Mouse (Mus musculus) CH12.LX (cell line): ENCODE results near the gene Syt6. TPM values are rescaled to one million over a fixed set of nuclear protein-coding genes. Genes with fewer than 3 reads are reported as not detected.
A peak's percentile ranks its signal among the peaks of the same experiment; 100 is the strongest.

Experiments
- DNase-seq: peaks from one replicate; pipeline ENCODE4 v3.0.0-alpha.2; 2013; ENCODE audit errors: extremely low read depth
- H3K27ac ChIP-seq: 2 replicates; pipeline ENCODE4 v1.5.1; 2012; ENCODE audit warnings: low read depth, mild to moderate bottlenecking, control low read depth, moderate library complexity; ENCODE audit not compliant: insufficient read depth
- H3K27me3 ChIP-seq: replicated peaks from 2 replicates; pipeline ENCODE3; 2012; ENCODE audit warnings: inconsistent platforms
- H3K36me3 ChIP-seq, 2 experiments: replicated peaks in 1 of 2; 2 replicates each; pipeline versions ENCODE3 to v1.6.1; 2012; ENCODE audit warnings: inconsistent platforms in 1 of 2, low read length in 1 of 2, mild to moderate bottlenecking in 1 of 2, mixed read lengths in 1 of 2, moderate library complexity in 1 of 2; ENCODE audit not compliant: control insufficient read depth in 1 of 2, insufficient read depth in 1 of 2
- H3K4me1 ChIP-seq, 2 experiments: 2 replicates each; pipeline ENCODE4 v1.6.1; 2012; ENCODE audit warnings: inconsistent platforms in 1 of 2, moderate library complexity in 1 of 2; ENCODE audit not compliant: insufficient read depth in 2 of 2, control insufficient read depth in 1 of 2
- H3K4me2 ChIP-seq: 2 replicates; pipeline ENCODE4 v1.6.1; 2012; ENCODE audit warnings: low read depth, mild to moderate bottlenecking, control low read depth; ENCODE audit not compliant: poor library complexity, insufficient read depth, severe bottlenecking
- H3K4me3 ChIP-seq, 3 experiments: fragments of 150-350 bp in 1 of 3; sonication (generic) in 1 of 3; replicated peaks in 1 of 3; 2 replicates each; pipeline versions ENCODE3 to v1.5.1; 2011 to 2012; ENCODE audit warnings: low read depth in 2 of 3, low read length in 2 of 3, mild to moderate bottlenecking in 2 of 3, moderate library complexity in 2 of 3, control low read depth in 1 of 3, improper control_type of control experiment in 1 of 3, inconsistent platforms in 1 of 3, mixed read lengths in 1 of 3; ENCODE audit not compliant: poor library complexity in 1 of 3
- H3K79me2 ChIP-seq: replicated peaks from 2 replicates; pipeline ENCODE4 v1.6.1; 2012; ENCODE audit warnings: mild to moderate bottlenecking, moderate library complexity; ENCODE audit not compliant: control insufficient read depth, poor library complexity, insufficient read depth, severe bottlenecking; ENCODE audit errors: extremely low read depth
- H3K9ac ChIP-seq: 2 replicates; pipeline ENCODE4 v1.6.1; 2012; ENCODE audit warnings: low read depth, mild to moderate bottlenecking, control low read depth, moderate library complexity; ENCODE audit not compliant: insufficient read depth
- H3K9me3 ChIP-seq: replicated peaks from 2 replicates; pipeline ENCODE3; 2012; ENCODE audit warnings: low read length, inconsistent platforms, mixed read lengths
- BHLHE40 ChIP-seq: IDR thresholded peaks from 2 replicates; pipeline ENCODE4 v1.6.1; 2011; ENCODE audit warnings: mild to moderate bottlenecking, low read depth, low read length, improper control_type of control experiment
- CHD2 ChIP-seq: IDR thresholded peaks from 2 replicates; pipeline ENCODE4 v1.6.1; 2011; ENCODE audit warnings: low read length, improper control_type of control experiment
- E2F4 ChIP-seq: IDR thresholded peaks from 2 replicates; pipeline ENCODE4 v1.6.1; 2011; ENCODE audit warnings: low read depth, low read length, improper control_type of control experiment; ENCODE audit not compliant: insufficient replicate concordance
- ELF1 ChIP-seq: IDR thresholded peaks from 2 replicates; pipeline ENCODE4 v1.6.1; 2014; ENCODE audit warnings: low read depth, mild to moderate bottlenecking, inconsistent platforms, low read length, improper control_type of control experiment
- EP300 ChIP-seq: IDR thresholded peaks from 2 replicates; pipeline ENCODE4 v1.6.1; 2011; ENCODE audit warnings: low read length, improper control_type of control experiment
- GABPA ChIP-seq: IDR thresholded peaks from 2 replicates; pipeline ENCODE4 v1.6.1; 2012; ENCODE audit warnings: low read depth, low read length, improper control_type of control experiment, inconsistent platforms; ENCODE audit not compliant: insufficient replicate concordance
- JUN ChIP-seq: IDR thresholded peaks from 2 replicates; pipeline ENCODE4 v1.6.1; 2011; ENCODE audit warnings: low read depth, mild to moderate bottlenecking, low read length, improper control_type of control experiment, moderate library complexity; ENCODE audit not compliant: insufficient read depth
- MAX ChIP-seq: IDR thresholded peaks from 2 replicates; pipeline ENCODE4 v1.6.1; 2011; ENCODE audit warnings: low read length, improper control_type of control experiment
- MAZ ChIP-seq: IDR thresholded peaks from 2 replicates; pipeline ENCODE4 v1.6.1; 2012; ENCODE audit warnings: low read depth, mild to moderate bottlenecking, inconsistent platforms, low read length, improper control_type of control experiment, moderate library complexity
- MXI1 ChIP-seq: IDR thresholded peaks from 2 replicates; pipeline ENCODE4 v1.6.1; 2011; ENCODE audit warnings: mild to moderate bottlenecking, low read depth, low read length, improper control_type of control experiment
- MYC ChIP-seq: IDR thresholded peaks from 2 replicates; pipeline ENCODE4 v1.6.1; 2011; ENCODE audit warnings: low read depth, mild to moderate bottlenecking, improper control_type of control experiment, low read length
- RAD21 ChIP-seq: IDR thresholded peaks from 2 replicates; pipeline ENCODE4 v1.6.1; 2011; ENCODE audit warnings: low read depth, mild to moderate bottlenecking, low read length, improper control_type of control experiment, moderate library complexity
- SIN3A ChIP-seq: IDR thresholded peaks from 2 replicates; pipeline ENCODE4 v1.6.1; 2012; ENCODE audit warnings: low read length, improper control_type of control experiment, inconsistent platforms
- TCF12 ChIP-seq: IDR thresholded peaks from 2 replicates; pipeline ENCODE4 v1.6.1; 2014; ENCODE audit warnings: low read depth, mild to moderate bottlenecking, inconsistent platforms, low read length, improper control_type of control experiment
- USF1 ChIP-seq: IDR thresholded peaks from 2 replicates; pipeline ENCODE4 v1.6.1; 2014; ENCODE audit warnings: low read depth, mild to moderate bottlenecking, inconsistent platforms, low read length, improper control_type of control experiment
- USF2 ChIP-seq: conservative IDR thresholded peaks from 2 replicates; pipeline ENCODE4 v1.6.1; 2011; ENCODE audit warnings: low read depth, low read length, improper control_type of control experiment
- ZKSCAN1 ChIP-seq: IDR thresholded peaks from 2 replicates; pipeline ENCODE4 v1.6.1; 2012; ENCODE audit warnings: low read depth, inconsistent platforms, low read length, improper control_type of control experiment, borderline replicate concordance
- dilution Hi-C: fragments of 300-500 bp; cut with MboI; formaldehyde crosslinking; loops from 2 replicates; pipeline ENCODE4 v1.14.3; 2020; ENCODE audit warnings: low sequenced_read_pairs; ENCODE audit not compliant: extremely low pct_unique_long_range_greater_than_20kb, extremely low pct_ligation_motif_present
- in situ Hi-C: fragments of 300-500 bp; cut with MboI; formaldehyde crosslinking; loops from 3 replicates; pipeline ENCODE4 v1.14.3; 2019; ENCODE audit warnings: low sequenced_read_pairs, low pct_ligation_motif_present, low pct_unique_long_range_greater_than_20kb, mixed read lengths
- polyA plus RNA-seq: library from polyadenylated mRNA; unstranded; fragments of >175 nt; gene quantifications from 2 replicates; pipeline ENCODE4 v1.2.1, GENCODE M21; 2012; ENCODE audit warnings: low read depth; ENCODE audit not compliant: insufficient read length
- total RNA-seq, 2 experiments: library from RNA; depleted of rRNA; stranded (reverse); fragments of 300-350 nt in 1 of 2; fragments of >200 nt in 1 of 2; gene quantifications; 2 replicates each; pipeline ENCODE4 v1.2.3; 2012 to 2014

Syt6 gene
- total and polyA plus RNA-seq, 3 experiments: not detected

- in situ Hi-C loops: no loop called here
- Histone ChIP-seq H3K4me3 (no peak overlapping the region), H3K27me3 (no peaks in the 10 kb centered on the region), H3K9me3 (no peaks in the 10 kb centered on the region), H3K36me3 (no peaks in the 10 kb centered on the region), H3K4me2 (no peak overlapping the region), H3K4me1 (peaks cover 0 to 26% of the 10 kb centered on the region in 2 experiments; a peak in 2 of 4 replicates), H3K9ac (no peak overlapping the region), H3K79me2 (no peaks in the 10 kb centered on the region), H3K27ac (no peak overlapping the region)
- DNase-seq: peak; percentile 24
- TF ChIP-seq RAD21: no peak
- TF ChIP-seq SIN3A: no peak
- no peak for TF ChIP-seq ELF1
- no peak for TF ChIP-seq MYC
- no peak for TF ChIP-seq ZKSCAN1
- TF ChIP-seq USF2: no peak
- no peak for TF ChIP-seq E2F4
- no peak for TF ChIP-seq TCF12
- TF ChIP-seq MXI1: no peak
- TF ChIP-seq GABPA: no peak
- TF ChIP-seq USF1: no peak
- TF ChIP-seq EP300: no peak
- no peak for TF ChIP-seq CHD2
- no peak for TF ChIP-seq MAX
- dilution Hi-C loops: no loop called here
These were observed 37.8 kb downstream of the Syt6 start for GRCm38 (mm10) chr3:103612636-103613355.

GRCm38 (mm10) chr3:103615621-103616020, 40.6 kb downstream of the Syt6 start:
- dilution Hi-C loops: no loop called here
- in situ Hi-C loops: no loop called here
- Histone ChIP-seq H3K36me3 (no peaks in the 10 kb centered on the region), H3K4me1 (peaks cover 0 to 22% of the 10 kb centered on the region in 2 experiments; a peak in 2 of 4 replicates), H3K4me3 (no peak overlapping the region), H3K79me2 (no peaks in the 10 kb centered on the region), H3K4me2 (no peak overlapping the region), H3K9me3 (no peaks in the 10 kb centered on the region), H3K27ac (no peak overlapping the region), H3K27me3 (no peaks in the 10 kb centered on the region), H3K9ac (no peak overlapping the region)
- TF ChIP-seq MYC (no peak), MAZ (no peak), JUN (no peak), BHLHE40 (no peak), GABPA (no peak)
- no peak for DNase-seq
